Mouse (Mus musculus): ENCODE measurements around the gene Mettl7a1. TPM values are rescaled to one million over a fixed set of nuclear protein-coding genes. Genes with fewer than 3 reads are reported as not detected.
"Not testable (repeated sequence)": the region's sequence is repeated elsewhere in the genome, so short reads cannot be mapped to it uniquely, and the experiment has no call there.

Mettl7a1 gene
- polyA plus RNA-seq, 1 experiment from 2014 or later: 7.3 TPM

- not testable (repeated sequence) for H3K27ac ChIP-seq (ENCODE audit: low read length); H3K9me3 ChIP-seq (ENCODE audit: control insufficient read depth, low read depth, low read length); H3K27me3 ChIP-seq (ENCODE audit: control insufficient read depth, insufficient read depth, low read length); H3K36me3 ChIP-seq (ENCODE audit: control insufficient read depth, insufficient read depth, low read length); H3K4me2 ChIP-seq (replicated peaks; ENCODE audit: low read depth, low read length); H3K9ac ChIP-seq (replicated peaks; ENCODE audit: low read depth, low read length); H3K4me3 ChIP-seq (ENCODE audit: low read depth, low read length)
- H3K4me1 ChIP-seq (ENCODE audit: control insufficient read depth, insufficient read depth, low read length): peaks cover 13% of the 10 kb centered on the region; the same call in 1 of the 2 replicates
- ATAC-seq (ENCODE audit: insufficient number of reproducible peaks, insufficient read depth, low FRiP score, low read depth): peak; percentile 34; the same call in 1 of the 2 replicates
- WGBS: 27% methylated on average over 9 of the region's 11 CpGs
These were observed 3.6 kb downstream of the Mettl7a1 start for GRCm38 (mm10) chr15:100307438-100308096.

GRCm38 (mm10) chr15:100312346-100312745 lies 8.4 kb downstream of the Mettl7a1 start:
- H3K4me3 ChIP-seq (ENCODE audit: low read depth, low read length): no peak overlapping the region

GRCm38 (mm10) chr15:100314448-100315145 lies 10.7 kb downstream of the Mettl7a1 start:
- ATAC-seq (ENCODE audit: insufficient number of reproducible peaks, insufficient read depth, low FRiP score, low read depth): no peak
- Histone ChIP-seq H3K9me3 (ENCODE audit: control insufficient read depth, low read depth, low read length) (no peaks in the 10 kb centered on the region), H3K4me2 (replicated peaks; ENCODE audit: low read depth, low read length) (no peak overlapping the region), H3K36me3 (ENCODE audit: control insufficient read depth, insufficient read depth, low read length) (no peaks in the 10 kb centered on the region), H3K9ac (replicated peaks; ENCODE audit: low read depth, low read length) (no peak overlapping the region), H3K27ac (ENCODE audit: low read length) (no peak overlapping the region), H3K27me3 (ENCODE audit: control insufficient read depth, insufficient read depth, low read length) (no peaks in the 10 kb centered on the region), H3K4me1 (ENCODE audit: control insufficient read depth, insufficient read depth, low read length) (peaks cover 4% of the 10 kb centered on the region; the same call in 1 of the 2 replicates), H3K4me3 (ENCODE audit: low read depth, low read length) (no peak overlapping the region)
- WGBS: 90% methylated on average over 5 of the region's 5 CpGs

More at GRCm38 (mm10) chr15:100312346-100312745, 8.4 kb downstream of the Mettl7a1 start:
- no peaks in the 10 kb centered on the region for H3K36me3 ChIP-seq (ENCODE audit: control insufficient read depth, insufficient read depth, low read length)
- no peaks in the 10 kb centered on the region for H3K9me3 ChIP-seq (ENCODE audit: control insufficient read depth, low read depth, low read length)
- H3K27ac ChIP-seq (ENCODE audit: low read length): peak overlapping the region; percentile 36; the same call in 1 of the 2 replicates
- peaks cover 4% of the 10 kb centered on the region; the same call in 1 of the 2 replicates for H3K4me1 ChIP-seq (ENCODE audit: control insufficient read depth, insufficient read depth, low read length)
- H3K27me3 ChIP-seq (ENCODE audit: control insufficient read depth, insufficient read depth, low read length): no peaks in the 10 kb centered on the region
- WGBS: 65% methylated on average over 2 of the region's 2 CpGs
- no peak overlapping the region for H3K4me2 ChIP-seq (replicated peaks; ENCODE audit: low read depth, low read length)
- ATAC-seq (ENCODE audit: insufficient number of reproducible peaks, insufficient read depth, low FRiP score, low read depth): no peak
- no peak overlapping the region for H3K9ac ChIP-seq (replicated peaks; ENCODE audit: low read depth, low read length)

- H3K4me1 ChIP-seq (ENCODE audit: control insufficient read depth, insufficient read depth, low read length); H3K9me3 ChIP-seq (ENCODE audit: control insufficient read depth, low read depth, low read length); H3K4me3 ChIP-seq (ENCODE audit: low read depth, low read length); H3K4me2 ChIP-seq (replicated peaks; ENCODE audit: low read depth, low read length); H3K27me3 ChIP-seq (ENCODE audit: control insufficient read depth, insufficient read depth, low read length); ATAC-seq (ENCODE audit: insufficient number of reproducible peaks, insufficient read depth, low FRiP score, low read depth); H3K27ac ChIP-seq (ENCODE audit: low read length); H3K9ac ChIP-seq (replicated peaks; ENCODE audit: low read depth, low read length); H3K36me3 ChIP-seq (ENCODE audit: control insufficient read depth, insufficient read depth, low read length): not testable (repeated sequence)
- WGBS: 33% methylated on average over 4 of the region's 4 CpGs
These were observed 14.2 kb downstream of the Mettl7a1 start for GRCm38 (mm10) chr15:100318014-100318671.

GRCm38 (mm10) chr15:100319884-100320283 lies 15.9 kb downstream of the Mettl7a1 start:
- ATAC-seq (ENCODE audit: insufficient number of reproducible peaks, insufficient read depth, low FRiP score, low read depth): no peak
- Histone ChIP-seq H3K9ac (replicated peaks; ENCODE audit: low read depth, low read length) (no peak overlapping the region), H3K27ac (ENCODE audit: low read length) (no peak overlapping the region), H3K4me2 (replicated peaks; ENCODE audit: low read depth, low read length) (no peak overlapping the region), H3K4me1 (ENCODE audit: control insufficient read depth, insufficient read depth, low read length) (no peaks in the 10 kb centered on the region), H3K9me3 (ENCODE audit: control insufficient read depth, low read depth, low read length) (no peaks in the 10 kb centered on the region), H3K27me3 (ENCODE audit: control insufficient read depth, insufficient read depth, low read length) (no peaks in the 10 kb centered on the region), H3K36me3 (ENCODE audit: control insufficient read depth, insufficient read depth, low read length) (no peaks in the 10 kb centered on the region), H3K4me3 (ENCODE audit: low read depth, low read length) (no peak overlapping the region)
- 92% methylated on average over 1 of the region's 1 CpGs for WGBS

GRCm38 (mm10) chr15:100320295-100320905 lies 16.5 kb downstream of the Mettl7a1 start:
- Histone ChIP-seq H3K27ac (ENCODE audit: low read length) (no peak overlapping the region), H3K4me2 (replicated peaks; ENCODE audit: low read depth, low read length) (no peak overlapping the region), H3K36me3 (ENCODE audit: control insufficient read depth, insufficient read depth, low read length) (no peaks in the 10 kb centered on the region), H3K9ac (replicated peaks; ENCODE audit: low read depth, low read length) (no peak overlapping the region), H3K4me3 (ENCODE audit: low read depth, low read length) (no peak overlapping the region), H3K27me3 (ENCODE audit: control insufficient read depth, insufficient read depth, low read length) (no peaks in the 10 kb centered on the region), H3K4me1 (ENCODE audit: control insufficient read depth, insufficient read depth, low read length) (no peaks in the 10 kb centered on the region), H3K9me3 (ENCODE audit: control insufficient read depth, low read depth, low read length) (no peaks in the 10 kb centered on the region)
- WGBS: 43% methylated on average over 9 of the region's 9 CpGs
- ATAC-seq (ENCODE audit: insufficient number of reproducible peaks, insufficient read depth, low FRiP score, low read depth): no peak

- Histone ChIP-seq H3K9me3 (ENCODE audit: control insufficient read depth, low read depth, low read length) (no peaks in the 10 kb centered on the region), H3K9ac (replicated peaks; ENCODE audit: low read depth, low read length) (no peak overlapping the region), H3K27ac (ENCODE audit: low read length) (no peak overlapping the region), H3K4me2 (replicated peaks; ENCODE audit: low read depth, low read length) (no peak overlapping the region), H3K27me3 (ENCODE audit: control insufficient read depth, insufficient read depth, low read length) (no peaks in the 10 kb centered on the region), H3K4me3 (ENCODE audit: low read depth, low read length) (no peak overlapping the region), H3K4me1 (ENCODE audit: control insufficient read depth, insufficient read depth, low read length) (no peaks in the 10 kb centered on the region), H3K36me3 (ENCODE audit: control insufficient read depth, insufficient read depth, low read length) (no peaks in the 10 kb centered on the region)
- ATAC-seq (ENCODE audit: insufficient number of reproducible peaks, insufficient read depth, low FRiP score, low read depth): no peak
- 38% methylated on average over 5 of the region's 5 CpGs for WGBS
These were observed 17.2 kb downstream of the Mettl7a1 start for GRCm38 (mm10) chr15:100321134-100321533.

GRCm38 (mm10) chr15:100324021-100324591 lies 20.2 kb downstream of the Mettl7a1 start:
- Histone ChIP-seq H3K4me3 (ENCODE audit: low read depth, low read length) (no peak overlapping the region), H3K27me3 (ENCODE audit: control insufficient read depth, insufficient read depth, low read length) (no peaks in the 10 kb centered on the region), H3K9ac (replicated peaks; ENCODE audit: low read depth, low read length) (no peak overlapping the region), H3K4me1 (ENCODE audit: control insufficient read depth, insufficient read depth, low read length) (no peaks in the 10 kb centered on the region), H3K27ac (ENCODE audit: low read length) (no peak overlapping the region), H3K4me2 (replicated peaks; ENCODE audit: low read depth, low read length) (no peak overlapping the region), H3K9me3 (ENCODE audit: control insufficient read depth, low read depth, low read length) (no peaks in the 10 kb centered on the region), H3K36me3 (ENCODE audit: control insufficient read depth, insufficient read depth, low read length) (no peaks in the 10 kb centered on the region)
- 67% methylated on average over 12 of the region's 12 CpGs for WGBS
- no peak for ATAC-seq (ENCODE audit: insufficient number of reproducible peaks, insufficient read depth, low FRiP score, low read depth)

Data from stomach, embryonic 14.5 days (tissue).